Mouse (Mus musculus) spleen, postnatal 14 days (tissue): ENCODE data around the gene Cblb.
A peak's percentile ranks its signal among the peaks of the same experiment; 100 is the strongest.

Experiments used
- DNase-seq, 2 experiments: peaks; one replicate each; pipeline ENCODE4 v3.0.0; 2021 to 2022; ENCODE audit warnings: low spot score in 2 of 2

The Cblb gene

GRCm38 (mm10) chr16:52031091-52031689, at the start of gene Cblb:
Cblb (plus strand) TSS chr16:52031225.
- DNase-seq = peak; percentile 94 to 95

GRCm38 (mm10) chr16:51985436-51985835, 45.6 kb upstream of the Cblb start:
- no peak for DNase-seq

- no peak for DNase-seq
Measured at GRCm38 (mm10) chr16:51986207-51986606, 44.8 kb upstream of the Cblb start.

DNA sequence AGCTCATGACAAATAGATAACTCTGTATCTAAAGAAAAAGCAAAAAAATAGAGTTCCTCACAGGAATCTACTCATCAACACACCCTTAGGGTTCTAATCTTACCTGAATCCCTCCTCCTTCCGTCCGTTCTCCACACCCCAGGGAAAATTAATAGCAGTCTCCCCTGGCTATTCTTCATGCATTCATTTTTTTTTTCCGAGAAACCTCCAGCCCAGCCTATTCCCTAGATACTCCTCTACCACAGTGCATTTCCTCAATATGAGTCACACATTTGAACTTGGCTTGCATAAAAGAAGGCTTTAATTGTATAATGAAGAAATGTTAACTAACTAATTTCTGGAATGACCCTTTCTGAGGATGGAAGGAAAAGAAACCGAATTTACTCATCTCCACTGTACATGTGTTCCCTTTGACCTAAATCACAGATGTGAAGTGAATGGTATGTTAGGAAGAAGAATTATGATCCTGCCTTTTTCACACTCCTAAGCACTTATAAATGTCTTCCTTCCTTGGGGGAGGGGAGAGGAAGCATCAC, 43.9 kb upstream of the Cblb start:
- DNase-seq = no peak

GRCm38 (mm10) chr16:51988027-51988426, 43.0 kb upstream of the Cblb start:
- no peak for DNase-seq

- no peak for DNase-seq
Measured at GRCm38 (mm10) chr16:51989259-51989658, 41.8 kb upstream of the Cblb start.

DNA sequence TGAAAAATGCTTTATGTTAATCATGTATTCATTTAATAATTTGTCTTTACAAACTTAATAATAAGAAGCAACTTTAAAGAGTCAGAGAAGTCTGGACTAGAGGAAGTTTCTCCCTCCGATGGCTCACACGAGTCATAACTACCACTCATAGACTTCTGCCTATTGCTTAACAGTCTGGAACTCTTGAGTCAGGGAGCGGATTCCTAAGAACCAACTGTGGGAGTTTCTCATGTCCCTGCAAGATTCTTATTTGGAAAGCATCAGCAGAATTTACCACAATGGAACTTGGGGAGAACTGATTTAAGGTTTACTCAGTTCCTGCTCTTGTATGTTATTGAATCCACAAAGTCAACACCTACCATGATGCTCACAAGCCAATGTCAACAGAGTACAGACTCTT, 31.0 kb upstream of the Cblb start:
- DNase-seq = no peak

- DNase-seq = no peak
Measured at GRCm38 (mm10) chr16:52000801-52001200, 30.2 kb upstream of the Cblb start.

GRCm38 (mm10) chr16:52007006-52007405, 24.0 kb upstream of the Cblb start:
- DNase-seq = no peak

DNA sequence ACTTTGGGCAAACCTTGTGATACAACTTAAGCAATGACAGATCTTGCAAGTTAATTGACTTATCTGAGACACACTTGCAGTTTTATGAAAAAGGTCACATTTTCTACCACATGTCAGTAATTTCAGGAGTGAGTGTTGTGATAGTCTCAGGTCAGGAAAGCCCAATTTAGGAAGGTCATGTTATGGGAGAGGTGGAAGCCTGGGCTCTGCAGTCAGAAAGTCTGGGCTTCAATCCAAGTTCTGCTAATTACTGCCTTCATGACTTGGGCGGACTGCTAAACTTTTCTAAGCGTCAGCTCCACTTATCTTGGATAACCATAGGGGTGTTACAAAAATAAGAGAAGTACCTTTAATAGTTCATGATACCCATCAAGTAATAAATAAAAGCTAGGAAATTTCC, 22.6 kb upstream of the Cblb start:
- DNase-seq = no peak

- no peak for DNase-seq
Measured at GRCm38 (mm10) chr16:52009421-52009820, 21.6 kb upstream of the Cblb start.

DNA sequence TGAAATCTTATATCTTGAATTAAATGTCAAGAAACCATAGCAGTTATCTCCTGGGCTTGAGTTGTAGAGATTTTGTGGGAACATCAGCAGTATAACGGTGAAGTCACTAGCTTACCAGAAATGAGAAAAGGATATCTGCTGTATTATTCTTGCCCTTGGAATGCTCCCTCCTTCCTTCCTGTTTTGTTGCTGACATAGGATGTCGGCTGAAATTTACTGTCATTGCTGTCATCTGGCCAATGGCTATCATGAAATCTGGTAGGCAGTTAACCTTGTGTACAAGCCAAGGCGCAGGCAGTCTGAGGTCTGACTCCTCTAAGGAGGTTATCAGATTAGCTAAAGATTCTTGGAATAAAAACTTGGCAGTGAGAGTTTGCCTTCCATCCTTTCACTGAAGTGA, 18.0 kb upstream of the Cblb start:
- no peak for DNase-seq

DNA sequence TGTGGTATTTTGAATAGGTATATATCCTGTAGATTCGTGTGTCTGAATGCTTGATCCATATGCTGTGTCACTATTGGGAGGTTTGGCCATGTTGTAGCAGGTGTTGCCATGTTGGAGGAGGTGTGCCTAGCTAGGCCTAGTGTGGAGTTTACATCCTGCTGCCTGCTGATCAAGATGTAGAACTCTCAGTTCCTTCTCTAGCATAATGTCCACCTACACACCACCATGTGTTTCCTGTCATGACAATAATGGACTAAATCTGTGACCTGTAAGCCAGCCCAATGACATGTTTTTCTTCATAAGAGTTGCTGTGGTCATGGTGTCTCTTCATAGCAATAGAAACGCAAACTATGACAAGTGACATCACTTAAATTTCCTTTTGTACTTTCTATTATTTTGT, 17.2 kb upstream of the Cblb start:
- DNase-seq = no peak

DNA sequence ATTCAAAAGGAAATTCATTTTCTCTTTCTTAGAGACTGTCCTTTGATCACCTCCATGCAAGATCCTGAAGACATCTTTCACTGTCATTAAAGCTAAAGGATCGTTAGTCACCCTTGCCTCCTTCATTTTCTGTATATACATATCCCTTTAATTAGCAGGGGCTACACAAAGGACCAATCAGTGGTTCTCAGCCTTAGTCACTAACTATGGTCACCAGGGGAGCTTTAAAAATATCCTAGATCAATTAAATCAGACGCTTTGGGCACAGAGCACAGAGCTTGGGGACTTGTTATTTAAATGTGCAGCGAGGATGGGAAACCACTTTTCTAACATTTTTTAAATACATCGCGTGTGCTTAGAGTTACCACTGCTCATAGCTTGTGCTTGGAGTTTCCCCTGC, 7.6 kb upstream of the Cblb start:
- no peak for DNase-seq

DNA sequence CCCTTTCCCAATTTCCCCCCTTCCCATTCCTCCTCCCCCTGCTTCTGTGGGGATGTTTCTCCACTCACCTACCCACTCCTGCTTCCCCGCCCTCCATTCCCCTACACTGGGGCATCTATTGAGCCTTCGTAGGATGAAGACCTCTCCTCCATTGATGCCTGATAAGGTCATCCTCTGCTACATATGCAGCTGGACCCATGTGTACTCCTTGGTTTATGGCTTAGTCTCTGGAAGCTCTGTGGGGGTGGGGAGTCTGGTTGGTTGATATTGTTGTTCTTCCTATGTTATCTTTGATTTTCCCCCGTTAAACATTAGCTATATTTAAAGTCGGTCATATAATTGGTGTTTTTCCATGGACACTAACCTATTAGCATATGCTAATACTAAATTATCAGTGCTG, 3.7 kb upstream of the Cblb start:
- DNase-seq = no peak

- DNase-seq = no peak
Measured at GRCm38 (mm10) chr16:52029001-52029400, 2.0 kb upstream of the Cblb start.

DNA sequence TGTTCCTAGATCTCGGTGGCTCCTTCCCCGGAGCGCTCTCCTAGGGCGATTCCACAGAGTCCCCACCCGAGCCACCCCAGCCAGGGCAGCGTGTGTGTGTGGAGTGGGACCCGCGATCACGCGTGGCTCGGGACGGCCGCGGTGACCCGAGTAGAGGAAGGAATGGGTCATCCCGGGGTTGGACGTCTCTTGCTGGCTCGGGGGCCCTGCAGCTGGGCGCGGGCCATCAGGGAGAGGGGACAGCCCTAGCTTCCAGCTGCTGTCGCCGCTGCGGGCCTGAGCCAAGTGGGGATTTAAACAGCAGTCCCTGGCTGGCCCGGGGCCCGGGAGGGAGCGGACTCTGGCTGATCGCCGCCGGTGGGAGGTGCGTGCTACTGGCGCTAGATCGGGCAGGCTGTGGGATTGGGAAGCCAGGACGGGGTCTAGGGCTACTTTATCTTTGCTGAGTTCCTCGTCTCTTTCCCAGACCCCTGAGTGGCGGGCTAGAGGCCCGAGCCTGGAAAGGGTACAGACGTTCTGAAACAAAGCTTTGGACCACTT, 757 bp downstream of the Cblb start:
- DNase-seq = peak; percentile 53 to 62

DNA sequence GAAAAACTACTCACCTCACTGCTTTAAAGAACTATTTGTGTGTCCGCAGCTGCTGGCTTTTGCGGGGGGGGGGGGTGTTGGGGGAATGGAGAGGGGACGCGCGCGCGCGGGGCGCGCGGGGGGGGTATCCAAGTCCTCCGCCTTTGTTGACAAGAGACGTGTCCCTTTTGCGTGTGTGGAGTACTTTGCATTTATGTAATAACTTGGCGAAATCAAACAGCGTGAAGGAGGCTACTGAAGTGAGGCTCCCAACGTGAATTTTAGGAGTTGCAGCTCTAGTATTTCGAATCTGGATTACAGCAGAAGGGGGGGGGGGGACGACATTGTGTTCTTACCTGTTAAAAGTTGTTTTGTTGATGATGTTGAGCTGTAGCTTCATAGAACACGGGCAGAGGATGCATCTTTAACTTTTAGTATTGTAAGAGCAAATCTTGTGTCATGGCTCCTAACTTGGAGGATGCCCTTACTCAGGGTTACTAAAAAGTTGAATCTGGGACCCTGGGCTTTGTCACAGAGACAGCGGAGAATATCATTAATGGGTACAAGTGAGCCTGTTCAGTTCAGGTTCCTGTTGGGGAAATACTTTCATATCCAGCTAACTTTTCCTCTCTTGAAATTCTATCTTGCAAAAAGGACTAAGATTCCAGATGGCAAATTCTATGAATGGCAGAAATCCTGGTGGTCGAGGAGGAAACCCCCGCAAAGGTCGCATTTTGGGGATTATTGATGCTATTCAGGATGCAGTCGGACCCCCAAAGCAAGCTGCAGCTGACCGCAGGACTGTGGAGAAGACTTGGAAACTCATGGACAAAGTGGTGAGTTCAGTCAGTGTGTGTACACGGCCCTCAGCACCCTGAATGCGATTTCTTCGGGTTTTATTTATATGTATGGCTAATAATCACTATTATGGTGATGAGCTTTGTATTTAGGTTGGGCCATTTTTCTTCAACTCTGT, 1.6 kb downstream of the Cblb start:
- DNase-seq = no peak

DNA sequence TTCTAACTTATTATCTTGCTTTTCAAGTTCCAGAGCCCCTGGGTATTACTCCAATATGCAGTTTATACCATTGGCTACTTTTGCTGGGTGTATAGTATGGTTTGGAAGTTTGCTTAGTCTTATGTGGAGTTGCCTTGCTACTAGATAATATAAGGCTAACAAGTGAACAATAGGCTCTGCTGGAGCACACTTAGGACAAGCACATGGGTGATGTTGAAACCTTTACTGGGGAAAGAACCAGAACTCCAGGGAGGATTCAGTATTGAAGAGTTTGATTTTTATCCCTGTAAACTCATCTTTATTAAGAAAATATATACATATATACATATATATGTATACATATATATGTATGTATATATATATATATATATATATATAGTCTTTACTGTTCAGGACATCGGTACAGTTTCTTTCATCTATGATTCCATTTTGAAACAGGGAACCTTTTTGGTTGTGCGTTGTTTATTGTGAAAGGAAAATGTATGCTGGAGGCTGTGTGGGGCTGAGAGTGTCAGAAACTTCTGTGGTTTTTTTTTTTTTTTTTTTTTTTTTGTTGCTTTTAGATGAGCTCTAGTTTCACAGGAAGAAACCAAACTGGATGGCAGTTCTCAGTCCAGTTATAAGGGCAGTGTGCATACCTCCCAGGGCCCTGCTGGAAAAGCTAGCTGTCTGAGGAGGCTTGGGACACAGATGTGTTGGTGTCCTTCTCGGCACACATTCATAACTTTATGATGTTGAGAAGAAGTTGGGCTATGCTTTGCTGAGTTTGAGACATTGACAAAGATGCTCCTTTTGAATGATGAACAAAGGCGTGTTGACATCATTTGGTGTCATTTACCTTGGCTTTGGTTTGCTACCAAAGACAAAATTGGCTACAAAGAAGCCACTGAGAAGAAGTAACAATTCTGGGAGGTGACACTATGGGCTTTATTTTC, 2.6 kb downstream of the Cblb start:
- DNase-seq = no peak

DNA sequence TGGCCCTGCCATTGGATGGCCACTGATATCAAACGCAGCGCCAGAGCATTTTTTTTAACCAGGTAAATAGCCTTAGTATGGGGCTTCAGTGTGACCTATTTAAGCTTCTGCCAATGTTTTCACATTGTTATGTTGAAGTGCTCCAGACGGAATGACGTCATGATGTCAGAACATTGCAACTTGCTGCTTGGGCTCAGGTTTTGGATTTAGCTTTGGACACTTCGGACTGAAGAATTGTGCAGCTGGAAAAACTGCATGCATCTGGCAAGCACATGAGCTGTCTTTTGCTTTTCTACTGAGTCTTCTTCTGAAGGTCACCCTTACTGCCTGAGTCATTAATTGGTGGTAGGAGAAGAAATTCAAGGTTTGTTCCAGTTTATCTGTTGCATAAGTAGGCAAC, 3.3 kb downstream of the Cblb start:
- DNase-seq = no peak

GRCm38 (mm10) chr16:52036295-52036694, 5.3 kb downstream of the Cblb start:
- DNase-seq = no peak

DNA sequence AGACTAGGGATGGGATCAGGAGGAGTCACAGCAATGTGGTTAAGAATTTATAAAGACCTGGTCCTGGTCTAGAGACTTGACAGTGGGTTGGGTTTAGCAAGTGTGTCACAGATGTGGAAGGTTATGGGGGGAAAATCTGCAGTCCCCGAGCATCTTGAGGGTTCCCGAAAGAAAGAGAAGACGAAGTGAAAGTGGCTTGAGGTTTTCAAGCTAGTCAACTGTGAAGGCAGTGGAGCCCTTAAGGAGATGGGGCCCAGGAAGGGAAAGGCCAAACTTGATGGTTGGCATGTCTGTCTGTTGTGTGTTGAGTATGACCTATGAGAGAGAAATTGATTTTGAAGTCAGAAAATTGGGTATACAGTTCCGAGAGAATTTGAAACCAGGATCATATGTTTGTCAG, 7.3 kb downstream of the Cblb start:
- peak in 1 of 2 experiments; percentile 21 for DNase-seq
